Mouse (Mus musculus): ENCODE data around the gene Pptc7. TPM values are rescaled to one million over a fixed set of nuclear protein-coding genes. Genes with fewer than 3 reads are reported as not detected.

Gene Pptc7
- polyA plus RNA-seq, 1 experiment: 48.4 TPM

GRCm38 (mm10) chr5:122305472-122305871, 21.3 kb downstream of the Pptc7 start:
- Histone ChIP-seq H3K27me3 (ENCODE audit: control insufficient read depth, insufficient read depth, low read length) (no peaks in the 10 kb centered on the region), H3K4me3 (replicated peaks; ENCODE audit: insufficient read depth, low read depth, low read length) (no peak overlapping the region), H3K27ac (ENCODE audit: insufficient read depth, low read length) (no peak overlapping the region), H3K4me1 (ENCODE audit: control insufficient read depth, insufficient read depth, low read length) (peaks cover 37% of the 10 kb centered on the region)
- 78% methylated on average over 7 of the region's 7 CpGs for WGBS
- no peak for DNase-seq
- TF ChIP-seq CTCF (IDR thresholded peaks at IDR 0.05; ENCODE audit: borderline replicate concordance, insufficient read depth, low read depth, low read length) (no peak), POLR2A (IDR thresholded peaks at IDR 0.05; ENCODE audit: borderline replicate concordance, insufficient read depth, low read length) (no peak)

- TF ChIP-seq CTCF (IDR thresholded peaks at IDR 0.05; ENCODE audit: borderline replicate concordance, insufficient read depth, low read depth, low read length) (no peak), POLR2A (IDR thresholded peaks at IDR 0.05; ENCODE audit: borderline replicate concordance, insufficient read depth, low read length) (no peak)
- DNase-seq: no peak
- WGBS: 83% methylated on average over 3 of the region's 3 CpGs
- Histone ChIP-seq H3K27ac (ENCODE audit: insufficient read depth, low read length) (no peak overlapping the region), H3K4me1 (ENCODE audit: control insufficient read depth, insufficient read depth, low read length) (peaks cover 37% of the 10 kb centered on the region), H3K4me3 (replicated peaks; ENCODE audit: insufficient read depth, low read depth, low read length) (no peak overlapping the region), H3K27me3 (ENCODE audit: control insufficient read depth, insufficient read depth, low read length) (no peaks in the 10 kb centered on the region)
Observed at GRCm38 (mm10) chr5:122306536-122306935, 22.4 kb downstream of the Pptc7 start.

GRCm38 (mm10) chr5:122310699-122311098, 26.5 kb downstream of the Pptc7 start:
- no peak for DNase-seq
- Histone ChIP-seq H3K4me3 (replicated peaks; ENCODE audit: insufficient read depth, low read depth, low read length) (no peak overlapping the region), H3K4me1 (ENCODE audit: control insufficient read depth, insufficient read depth, low read length) (peaks cover 46% of the 10 kb centered on the region), H3K27me3 (ENCODE audit: control insufficient read depth, insufficient read depth, low read length) (no peaks in the 10 kb centered on the region), H3K27ac (ENCODE audit: insufficient read depth, low read length) (no peak overlapping the region)
- TF ChIP-seq CTCF (IDR thresholded peaks at IDR 0.05; ENCODE audit: borderline replicate concordance, insufficient read depth, low read depth, low read length) (no peak), POLR2A (IDR thresholded peaks at IDR 0.05; ENCODE audit: borderline replicate concordance, insufficient read depth, low read length) (no peak)
- 76% methylated on average over 8 of the region's 8 CpGs for WGBS

- 68% methylated on average over 7 of the region's 7 CpGs for WGBS
- H3K4me1 ChIP-seq (ENCODE audit: control insufficient read depth, insufficient read depth, low read length): peaks cover 49% of the 10 kb centered on the region
- no peak for DNase-seq
- TF ChIP-seq POLR2A (IDR thresholded peaks at IDR 0.05; ENCODE audit: borderline replicate concordance, insufficient read depth, low read length): no peak
- TF ChIP-seq CTCF (IDR thresholded peaks at IDR 0.05; ENCODE audit: borderline replicate concordance, insufficient read depth, low read depth, low read length): no peak
- H3K27ac ChIP-seq (ENCODE audit: insufficient read depth, low read length): no peak overlapping the region
- H3K4me3 ChIP-seq (replicated peaks; ENCODE audit: insufficient read depth, low read depth, low read length): no peak overlapping the region
- H3K27me3 ChIP-seq (ENCODE audit: control insufficient read depth, insufficient read depth, low read length): no peaks in the 10 kb centered on the region
Observed at GRCm38 (mm10) chr5:122311692-122312091, 27.5 kb downstream of the Pptc7 start.

- no peak for DNase-seq
- TF ChIP-seq CTCF (IDR thresholded peaks at IDR 0.05; ENCODE audit: borderline replicate concordance, insufficient read depth, low read depth, low read length) (no peak), POLR2A (IDR thresholded peaks at IDR 0.05; ENCODE audit: borderline replicate concordance, insufficient read depth, low read length) (no peak)
- Histone ChIP-seq H3K27me3 (ENCODE audit: control insufficient read depth, insufficient read depth, low read length) (no peaks in the 10 kb centered on the region), H3K27ac (ENCODE audit: insufficient read depth, low read length) (peak overlapping the region; percentile 13), H3K4me3 (replicated peaks; ENCODE audit: insufficient read depth, low read depth, low read length) (no peak overlapping the region), H3K4me1 (ENCODE audit: control insufficient read depth, insufficient read depth, low read length) (peaks cover 51% of the 10 kb centered on the region)
- WGBS: 30% methylated on average over 4 of the region's 4 CpGs
Observed at GRCm38 (mm10) chr5:122312346-122312745, 28.2 kb downstream of the Pptc7 start.

GRCm38 (mm10) chr5:122312942-122313684, 28.9 kb downstream of the Pptc7 start:
- H3K27ac ChIP-seq (ENCODE audit: insufficient read depth, low read length): peak overlapping the region; percentile 13
- H3K4me1 ChIP-seq (ENCODE audit: control insufficient read depth, insufficient read depth, low read length): peaks cover 49% of the 10 kb centered on the region
- WGBS: 51% methylated on average over 17 of the region's 17 CpGs
- DNase-seq: peak in 1 of 2 experiments; percentile 51
- no peak overlapping the region for H3K4me3 ChIP-seq (replicated peaks; ENCODE audit: insufficient read depth, low read depth, low read length)
- no peaks in the 10 kb centered on the region for H3K27me3 ChIP-seq (ENCODE audit: control insufficient read depth, insufficient read depth, low read length)
- TF ChIP-seq POLR2A (IDR thresholded peaks at IDR 0.05; ENCODE audit: borderline replicate concordance, insufficient read depth, low read length): no peak
- no peak for TF ChIP-seq CTCF (IDR thresholded peaks at IDR 0.05; ENCODE audit: borderline replicate concordance, insufficient read depth, low read depth, low read length)

- 14% methylated on average over 20 of the region's 20 CpGs for WGBS
- DNase-seq: peak; percentile 92 to 95
- peaks cover 49% of the 10 kb centered on the region for H3K4me1 ChIP-seq (ENCODE audit: control insufficient read depth, insufficient read depth, low read length)
- no peak for TF ChIP-seq POLR2A (IDR thresholded peaks at IDR 0.05; ENCODE audit: borderline replicate concordance, insufficient read depth, low read length)
- peak; percentile 35; the same call in 1 of the 2 replicates for TF ChIP-seq CTCF (IDR thresholded peaks at IDR 0.05; ENCODE audit: borderline replicate concordance, insufficient read depth, low read depth, low read length)
- no peak overlapping the region for H3K4me3 ChIP-seq (replicated peaks; ENCODE audit: insufficient read depth, low read depth, low read length)
- peak overlapping the region; percentile 73 for H3K27ac ChIP-seq (ENCODE audit: insufficient read depth, low read length)
- no peaks in the 10 kb centered on the region for H3K27me3 ChIP-seq (ENCODE audit: control insufficient read depth, insufficient read depth, low read length)
Observed at GRCm38 (mm10) chr5:122314966-122315667, 31.0 kb downstream of the Pptc7 start.
